Mouse (Mus musculus) myocyte (in vitro differentiated cells): ENCODE measurements around the gene Grxcr1. TPM values are rescaled to one million over a fixed set of nuclear protein-coding genes. Genes with fewer than 3 reads are reported as not detected.

Source experiments
- H3K27me3 ChIP-seq: one replicate; pipeline ENCODE4 v1.6.1; 2011; ENCODE audit not compliant: control insufficient read depth, insufficient read depth, insufficient read length
- H3K36me3 ChIP-seq: one replicate; pipeline ENCODE4 v1.6.1; 2011; ENCODE audit not compliant: control insufficient read depth, insufficient read depth
- H3K4me2 ChIP-seq: one replicate; pipeline ENCODE4 v1.6.1; 2011; ENCODE audit warnings: low read depth, control low read depth
- H3K4me3 ChIP-seq: one replicate; pipeline ENCODE4 v1.5.1; 2011; ENCODE audit warnings: mild to moderate bottlenecking, control low read depth, moderate library complexity
- H3K79me2 ChIP-seq: one replicate; pipeline ENCODE4 v1.6.1; 2011; ENCODE audit not compliant: control insufficient read depth, insufficient read depth
- H3ac ChIP-seq: one replicate; pipeline ENCODE4 v1.6.1; 2011; ENCODE audit not compliant: control insufficient read depth, insufficient read length
- CEBPB ChIP-seq: IDR thresholded peaks from 2 replicates; pipeline ENCODE4 v1.6.1; 2011; ENCODE audit warnings: mild to moderate bottlenecking, moderate library complexity; ENCODE audit not compliant: poor library complexity, insufficient read depth, severe bottlenecking
- E2F4 ChIP-seq: IDR thresholded peaks from one replicate; pipeline ENCODE4 v1.6.1; 2011; ENCODE audit warnings: mild to moderate bottlenecking, control low read depth, moderate library complexity; ENCODE audit not compliant: insufficient read depth
- MAX ChIP-seq: IDR thresholded peaks from one replicate; pipeline ENCODE4 v1.6.1; 2011; ENCODE audit warnings: low read depth, mild to moderate bottlenecking, control low read depth
- MYOD1 ChIP-seq, 3 experiments: IDR thresholded peaks; one replicate each; pipeline ENCODE4 v1.6.1; 2011; ENCODE audit warnings: control low read depth in 2 of 3, low read depth in 2 of 3, mild to moderate bottlenecking in 2 of 3, moderate library complexity in 1 of 3; ENCODE audit not compliant: insufficient read length in 2 of 3, control insufficient read depth in 1 of 3
- MYOG ChIP-seq, 3 experiments: IDR thresholded peaks; one replicate each; pipeline ENCODE4 v1.6.1; 2011; ENCODE audit warnings: control low read depth in 2 of 3, low read depth in 2 of 3, mild to moderate bottlenecking in 2 of 3; ENCODE audit not compliant: insufficient read length in 2 of 3, control insufficient read depth in 1 of 3, insufficient read depth in 1 of 3
- POLR2A ChIP-seq: IDR thresholded peaks from one replicate; pipeline ENCODE4 v1.6.1; 2011; ENCODE audit warnings: low read depth, mild to moderate bottlenecking, control low read depth, moderate library complexity; ENCODE audit not compliant: insufficient read length
- POLR2AphosphoS2 ChIP-seq: IDR thresholded peaks from one replicate; pipeline ENCODE4 v1.6.1; 2011; ENCODE audit warnings: low read depth, control low read depth; ENCODE audit not compliant: insufficient read length
- REST ChIP-seq: IDR thresholded peaks from one replicate; pipeline ENCODE4 v1.6.1; 2011; ENCODE audit warnings: mild to moderate bottlenecking, control low read depth, moderate library complexity; ENCODE audit not compliant: insufficient read depth, insufficient read length
- SRF ChIP-seq: IDR thresholded peaks from one replicate; pipeline ENCODE4 v1.6.1; 2011; ENCODE audit warnings: low read depth; ENCODE audit not compliant: control insufficient read depth, insufficient read length
- TCF12 ChIP-seq: IDR thresholded peaks from one replicate; pipeline ENCODE4 v1.6.1; 2011; ENCODE audit warnings: mild to moderate bottlenecking, control low read depth; ENCODE audit not compliant: poor library complexity, insufficient read depth, severe bottlenecking
- TCF3 ChIP-seq: IDR thresholded peaks from one replicate; pipeline ENCODE4 v1.6.1; 2011; ENCODE audit warnings: low read depth, control low read depth; ENCODE audit not compliant: insufficient read length
- USF1 ChIP-seq: IDR thresholded peaks from one replicate; pipeline ENCODE4 v1.6.1; 2011; ENCODE audit warnings: low read depth, mild to moderate bottlenecking, control low read depth, moderate library complexity
- polyA plus RNA-seq: library from polyadenylated mRNA; unstranded; fragments of >200 nt; fragmentation: generic; extraction: Trizol; gene quantifications from one replicate; pipeline ENCODE4 v1.2.1, GENCODE M21; 2012; ENCODE audit warnings: missing spikeins

Grxcr1 gene
- polyA plus RNA-seq, 1 experiment, result not detected

DNA sequence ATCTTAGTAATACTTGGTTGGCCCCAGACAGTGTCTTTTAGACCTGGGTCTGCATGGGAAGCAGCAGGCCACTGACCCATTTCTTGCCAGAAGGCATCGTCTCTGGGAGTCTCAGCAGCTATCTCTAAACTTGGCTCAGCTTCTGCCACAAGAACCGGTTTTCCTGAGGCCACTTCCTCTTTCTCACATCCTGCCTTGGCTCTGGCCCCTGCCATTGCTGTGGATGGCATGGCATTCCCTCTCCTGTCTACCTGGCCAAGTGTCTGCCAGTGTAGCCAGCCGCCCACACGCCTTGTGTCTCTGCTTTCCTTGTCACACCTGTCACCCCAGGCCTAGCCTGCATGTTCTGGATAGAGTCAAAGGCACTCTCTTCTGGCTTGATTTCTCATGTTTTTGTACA lies 17.1 kb downstream of the Grxcr1 start:
- TF ChIP-seq MYOD1 (IDR thresholded peaks at IDR 0.05; ENCODE audit: control insufficient read depth in 1 of 3, insufficient read length in 2 of 3, low read depth in 2 of 3) (no peak), TCF3 (no peak), POLR2A (no peak), MAX (no peak), CEBPB (no peak), TCF12 (no peak), USF1 (no peak), REST (no peak), E2F4 (no peak), POLR2AphosphoS2 (no peak), MYOG (IDR thresholded peaks at IDR 0.05; ENCODE audit: control insufficient read depth in 1 of 3, insufficient read depth in 1 of 3, insufficient read length in 2 of 3, low read depth in 2 of 3) (no peak), SRF (no peak)
- H3K36me3 ChIP-seq, result no peaks in the 10 kb centered on the region

DNA sequence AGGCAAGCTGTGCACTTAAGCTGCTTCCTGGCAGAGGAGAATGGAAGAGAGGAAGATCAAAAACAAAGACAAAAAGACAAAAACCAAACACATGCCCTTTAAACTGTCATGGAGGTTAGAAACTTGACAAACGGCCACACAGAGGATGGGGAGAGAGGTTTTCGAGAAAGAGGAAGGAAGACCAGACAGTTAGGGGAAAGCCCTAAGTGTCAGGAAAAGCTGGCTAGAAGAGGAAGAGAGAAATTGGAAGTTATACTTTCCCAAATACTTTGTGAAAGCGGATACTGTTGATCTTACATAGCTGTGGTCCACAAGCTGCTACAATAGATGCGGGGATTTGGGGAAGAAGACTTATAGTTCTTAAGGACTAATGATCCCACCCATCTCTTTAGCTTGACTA lies 17.9 kb downstream of the Grxcr1 start:
- no peak overlapping the region for H3K4me2 ChIP-seq
- no peaks in the 10 kb centered on the region for H3K36me3 ChIP-seq
- H3K79me2 ChIP-seq, result no peaks in the 10 kb centered on the region
- TF ChIP-seq TCF12, result no peak
- no peak for TF ChIP-seq POLR2A
- TF ChIP-seq MYOD1 (IDR thresholded peaks at IDR 0.05; ENCODE audit: control insufficient read depth in 1 of 3, insufficient read length in 2 of 3, low read depth in 2 of 3), result no peak
- no peak for TF ChIP-seq POLR2AphosphoS2
- no peak for TF ChIP-seq MYOG (IDR thresholded peaks at IDR 0.05; ENCODE audit: control insufficient read depth in 1 of 3, insufficient read depth in 1 of 3, insufficient read length in 2 of 3, low read depth in 2 of 3)
- TF ChIP-seq REST, result no peak
- no peak for TF ChIP-seq E2F4
- TF ChIP-seq TCF3, result no peak
- no peak overlapping the region for H3ac ChIP-seq
- H3K27me3 ChIP-seq, result no peaks in the 10 kb centered on the region
- H3K4me3 ChIP-seq, result no peak overlapping the region

More for the DNA sequence above, 17.1 kb downstream of the Grxcr1 start:
- no peak overlapping the region for H3K4me3 ChIP-seq
- no peak overlapping the region for H3K4me2 ChIP-seq
- no peaks in the 10 kb centered on the region for H3K79me2 ChIP-seq
- no peaks in the 10 kb centered on the region for H3K27me3 ChIP-seq
- H3ac ChIP-seq, result no peak overlapping the region

DNA sequence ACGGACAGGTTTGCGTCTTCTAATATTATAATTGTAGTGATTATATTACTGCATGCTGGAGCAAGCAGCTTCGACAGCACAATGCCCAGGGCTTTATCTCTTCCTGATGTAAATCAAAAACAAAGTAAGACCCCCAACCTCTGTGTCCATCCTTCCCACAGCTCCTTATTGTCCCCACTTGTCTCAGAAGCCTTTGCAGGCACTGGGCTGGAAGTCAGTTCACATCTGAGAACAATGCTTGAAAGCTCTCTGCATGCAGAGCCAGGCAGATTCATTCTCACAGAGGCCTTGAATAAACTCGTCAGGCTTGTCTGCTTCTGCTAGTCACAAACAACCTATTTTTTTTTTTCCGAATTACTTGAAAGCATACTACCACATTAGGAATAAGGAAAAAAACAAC lies 19.5 kb downstream of the Grxcr1 start:
- Histone ChIP-seq H3K4me2 (no peak overlapping the region), H3K36me3 (no peaks in the 10 kb centered on the region), H3K4me3 (no peak overlapping the region), H3K27me3 (no peaks in the 10 kb centered on the region), H3K79me2 (no peaks in the 10 kb centered on the region), H3ac (no peak overlapping the region)
- TF ChIP-seq TCF3 (no peak), SRF (no peak), REST (no peak), POLR2A (no peak), CEBPB (no peak), MYOG (IDR thresholded peaks at IDR 0.05; ENCODE audit: control insufficient read depth in 1 of 3, insufficient read depth in 1 of 3, insufficient read length in 2 of 3, low read depth in 2 of 3) (no peak), USF1 (no peak), E2F4 (no peak), TCF12 (no peak), POLR2AphosphoS2 (no peak), MAX (no peak), MYOD1 (IDR thresholded peaks at IDR 0.05; ENCODE audit: control insufficient read depth in 1 of 3, insufficient read length in 2 of 3, low read depth in 2 of 3) (no peak)

DNA sequence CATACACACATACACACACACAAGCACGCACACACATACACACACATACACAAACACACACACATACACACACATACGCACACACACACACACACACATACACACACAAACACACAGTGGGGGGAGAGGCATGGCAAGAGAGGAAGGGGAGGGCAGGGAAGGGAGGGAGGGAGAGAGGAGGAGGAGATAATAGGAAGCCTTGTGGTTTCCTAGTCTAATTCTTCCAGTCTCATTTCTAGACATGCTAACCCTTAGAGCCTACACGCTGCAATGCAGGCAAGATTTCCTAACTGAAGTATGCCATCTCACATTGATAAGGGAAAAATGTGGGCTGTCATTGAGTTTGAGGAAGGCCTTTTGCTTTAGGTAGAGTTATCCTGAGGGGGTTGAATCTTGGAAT lies 25.9 kb downstream of the Grxcr1 start:
- Histone ChIP-seq H3K4me3 (no peak overlapping the region), H3K4me2 (no peak overlapping the region), H3K27me3 (no peaks in the 10 kb centered on the region), H3ac (no peak overlapping the region), H3K79me2 (no peaks in the 10 kb centered on the region), H3K36me3 (no peaks in the 10 kb centered on the region)
- TF ChIP-seq SRF (no peak), POLR2AphosphoS2 (no peak), MYOG (IDR thresholded peaks at IDR 0.05; ENCODE audit: control insufficient read depth in 1 of 3, insufficient read depth in 1 of 3, insufficient read length in 2 of 3, low read depth in 2 of 3) (no peak), CEBPB (no peak), TCF3 (no peak), POLR2A (no peak), TCF12 (no peak), MAX (no peak), USF1 (no peak), REST (no peak), MYOD1 (IDR thresholded peaks at IDR 0.05; ENCODE audit: control insufficient read depth in 1 of 3, insufficient read length in 2 of 3, low read depth in 2 of 3) (no peak), E2F4 (no peak)

DNA sequence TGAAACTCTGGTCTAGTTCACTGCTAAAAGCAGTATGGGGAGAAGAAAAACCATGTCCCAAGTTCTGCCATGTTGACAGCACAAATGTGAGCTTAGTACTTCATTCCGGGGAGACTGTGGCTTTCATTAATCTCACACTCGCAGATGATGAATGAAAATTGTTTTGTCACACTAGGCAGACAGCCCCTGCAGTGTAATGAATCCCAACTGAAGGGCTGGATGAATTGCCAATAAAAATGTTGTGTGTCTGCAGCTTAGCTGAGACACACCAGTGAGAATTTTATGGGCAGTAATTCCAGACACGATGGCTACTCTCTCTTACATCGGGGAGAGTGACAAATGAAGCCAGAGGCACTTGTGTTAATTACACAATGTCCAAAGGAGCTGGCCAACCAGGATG lies 37.1 kb downstream of the Grxcr1 start:
- H3K79me2 ChIP-seq, result no peaks in the 10 kb centered on the region
- H3K4me2 ChIP-seq, result no peak overlapping the region
- H3K27me3 ChIP-seq, result no peaks in the 10 kb centered on the region
- TF ChIP-seq SRF, result no peak
- TF ChIP-seq POLR2AphosphoS2, result no peak
- no peak for TF ChIP-seq CEBPB
- TF ChIP-seq TCF12, result no peak
- no peak for TF ChIP-seq MAX
- H3ac ChIP-seq, result no peak overlapping the region
- no peaks in the 10 kb centered on the region for H3K36me3 ChIP-seq
- no peak overlapping the region for H3K4me3 ChIP-seq
